Mouse (Mus musculus) cortical plate, adult 2 months (tissue): ENCODE measurements around the gene Dgkz.

Experiments used
- CTCF ChIP-seq: fragments of 200-500 bp; IDR thresholded peaks from 2 replicates; pipeline ENCODE4 v1.5.1; 2011; ENCODE audit warnings: mild to moderate bottlenecking, control low read depth, low read length; ENCODE audit not compliant: insufficient read depth; ENCODE audit errors: extremely low read depth
- POLR2A ChIP-seq: fragments of 200-500 bp; IDR thresholded peaks from 2 replicates; pipeline ENCODE4 v1.6.1; 2011; ENCODE audit warnings: mild to moderate bottlenecking, low read length, control low read depth; ENCODE audit not compliant: insufficient read depth; ENCODE audit errors: extremely low read depth

DNA sequence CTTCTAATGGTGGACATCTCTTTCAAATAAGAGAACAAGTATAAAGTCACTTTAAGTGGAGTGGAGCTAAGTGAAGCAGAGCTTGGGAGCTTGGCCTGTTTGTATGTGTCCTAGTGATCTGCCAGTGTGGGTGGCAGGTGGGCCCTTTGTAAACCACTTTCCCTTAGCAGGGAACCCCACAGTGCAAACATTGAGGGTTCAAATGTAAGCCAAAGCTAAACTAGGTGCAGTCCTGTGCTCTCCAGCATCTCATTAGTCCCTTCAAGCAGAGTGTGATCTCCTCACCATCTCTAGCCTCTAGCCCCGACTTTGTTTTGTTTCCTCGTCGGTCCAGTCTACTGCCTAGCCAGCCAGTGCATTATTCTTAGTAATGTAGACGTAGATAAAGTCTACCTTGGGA, 91.0 kb downstream of the Dgkz start:
- TF ChIP-seq CTCF (no peak), POLR2A (no peak)
